Mouse (Mus musculus): ENCODE measurements around the gene Inpp5e. TPM values are rescaled to one million over a fixed set of nuclear protein-coding genes. Genes with fewer than 3 reads are reported as not detected.

The Inpp5e gene
- polyA plus RNA-seq, 1 experiment: 17.1 TPM

GRCm38 (mm10) chr2:26443876-26444275 is 34.9 kb upstream of the Inpp5e start:
- Histone ChIP-seq H3K4me3 (ENCODE audit: insufficient read depth, low read length) (peak overlapping the region; percentile 94), H3K4me1 (ENCODE audit: control insufficient read depth, insufficient read depth, low read length) (no peaks in the 10 kb centered on the region; the same call in 1 of the 2 replicates), H3K27ac (ENCODE audit: insufficient read depth, low read length) (no peak overlapping the region)
- TF ChIP-seq CTCF (IDR thresholded peaks at IDR 0.05; ENCODE audit: borderline replicate concordance, insufficient read depth, low read length) (no peak), POLR2A (IDR thresholded peaks at IDR 0.05; ENCODE audit: low read depth, low read length) (no peak)

GRCm38 (mm10) chr2:26442843-26443242 is 33.8 kb upstream of the Inpp5e start:
- no peak for TF ChIP-seq POLR2A (IDR thresholded peaks at IDR 0.05; ENCODE audit: low read depth, low read length)
- no peak for TF ChIP-seq CTCF (IDR thresholded peaks at IDR 0.05; ENCODE audit: borderline replicate concordance, insufficient read depth, low read length)
- no peaks in the 10 kb centered on the region; the same call in 1 of the 2 replicates for H3K4me1 ChIP-seq (ENCODE audit: control insufficient read depth, insufficient read depth, low read length)
- H3K27ac ChIP-seq (ENCODE audit: insufficient read depth, low read length): no peak overlapping the region
- no peak overlapping the region for H3K4me3 ChIP-seq (ENCODE audit: insufficient read depth, low read length)

- no peaks in the 10 kb centered on the region for H3K4me1 ChIP-seq (ENCODE audit: control insufficient read depth, insufficient read depth, low read length)
- no peak overlapping the region for H3K4me3 ChIP-seq (ENCODE audit: insufficient read depth, low read length)
- no peak overlapping the region for H3K27ac ChIP-seq (ENCODE audit: insufficient read depth, low read length)
- TF ChIP-seq CTCF (IDR thresholded peaks at IDR 0.05; ENCODE audit: borderline replicate concordance, insufficient read depth, low read length) (no peak), POLR2A (IDR thresholded peaks at IDR 0.05; ENCODE audit: low read depth, low read length) (no peak)
Observed at GRCm38 (mm10) chr2:26441688-26442087, 32.7 kb upstream of the Inpp5e start.

- Histone ChIP-seq H3K27ac (ENCODE audit: insufficient read depth, low read length) (no peak overlapping the region), H3K4me3 (ENCODE audit: insufficient read depth, low read length) (no peak overlapping the region), H3K4me1 (ENCODE audit: control insufficient read depth, insufficient read depth, low read length) (no peaks in the 10 kb centered on the region)
Observed at GRCm38 (mm10) chr2:26441261-26441660, 32.3 kb upstream of the Inpp5e start.

GRCm38 (mm10) chr2:26439671-26440070 is 30.7 kb upstream of the Inpp5e start:
- Histone ChIP-seq H3K4me1 (ENCODE audit: control insufficient read depth, insufficient read depth, low read length) (no peaks in the 10 kb centered on the region), H3K4me3 (ENCODE audit: insufficient read depth, low read length) (no peak overlapping the region), H3K27ac (ENCODE audit: insufficient read depth, low read length) (no peak overlapping the region)
- TF ChIP-seq CTCF (IDR thresholded peaks at IDR 0.05; ENCODE audit: borderline replicate concordance, insufficient read depth, low read length): no peak
- TF ChIP-seq POLR2A (IDR thresholded peaks at IDR 0.05; ENCODE audit: low read depth, low read length): no peak

More at GRCm38 (mm10) chr2:26441261-26441660, 32.3 kb upstream of the Inpp5e start:
- TF ChIP-seq CTCF (IDR thresholded peaks at IDR 0.05; ENCODE audit: borderline replicate concordance, insufficient read depth, low read length) (no peak), POLR2A (IDR thresholded peaks at IDR 0.05; ENCODE audit: low read depth, low read length) (no peak)

DNA sequence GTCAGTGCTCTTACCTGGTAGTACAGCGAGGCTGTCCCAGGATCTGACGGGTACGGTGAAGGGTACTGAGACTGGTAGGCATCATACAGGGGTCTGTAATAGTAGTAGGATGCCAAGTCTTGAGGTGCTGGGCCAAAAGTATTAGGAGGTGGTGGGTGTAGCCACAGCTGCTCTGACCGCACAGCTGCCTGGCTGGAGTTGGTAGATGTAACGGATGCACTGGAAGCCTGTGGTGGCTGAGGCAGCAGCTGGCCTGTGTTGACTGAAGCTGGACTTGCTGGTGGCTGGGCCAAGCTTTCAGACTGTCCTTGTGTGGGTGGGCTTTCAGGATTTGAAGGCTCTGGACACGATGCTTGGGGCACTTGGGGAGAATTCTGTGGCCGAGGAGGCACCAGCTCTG is 29.4 kb upstream of the Inpp5e start:
- Histone ChIP-seq H3K27ac (ENCODE audit: insufficient read depth, low read length) (no peak overlapping the region), H3K4me1 (ENCODE audit: control insufficient read depth, insufficient read depth, low read length) (no peaks in the 10 kb centered on the region), H3K4me3 (ENCODE audit: insufficient read depth, low read length) (no peak overlapping the region)
- TF ChIP-seq CTCF (IDR thresholded peaks at IDR 0.05; ENCODE audit: borderline replicate concordance, insufficient read depth, low read length): no peak
- TF ChIP-seq POLR2A (IDR thresholded peaks at IDR 0.05; ENCODE audit: low read depth, low read length): no peak

DNA sequence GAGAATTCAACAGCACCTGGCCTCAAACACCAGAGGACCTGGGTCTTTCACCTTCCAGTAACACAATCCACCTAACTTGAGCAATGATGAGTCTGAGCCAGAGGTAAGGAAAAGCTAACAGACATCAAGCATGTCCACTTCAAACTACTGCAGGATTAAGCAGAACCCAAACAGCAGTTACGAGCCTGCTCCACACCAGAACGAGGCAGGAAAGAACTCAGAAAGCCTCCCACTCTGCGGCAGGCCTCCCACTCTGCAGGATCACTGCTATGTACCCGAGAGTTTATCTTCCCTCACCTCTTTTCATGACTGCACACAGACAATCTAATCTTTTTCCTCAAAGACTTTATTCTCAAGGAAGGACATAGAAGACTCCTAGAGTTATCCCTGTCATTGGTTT is 28.2 kb upstream of the Inpp5e start:
- Histone ChIP-seq H3K4me3 (ENCODE audit: insufficient read depth, low read length) (no peak overlapping the region), H3K4me1 (ENCODE audit: control insufficient read depth, insufficient read depth, low read length) (no peaks in the 10 kb centered on the region), H3K27ac (ENCODE audit: insufficient read depth, low read length) (no peak overlapping the region)
- TF ChIP-seq CTCF (IDR thresholded peaks at IDR 0.05; ENCODE audit: borderline replicate concordance, insufficient read depth, low read length) (no peak), POLR2A (IDR thresholded peaks at IDR 0.05; ENCODE audit: low read depth, low read length) (no peak)

- Histone ChIP-seq H3K4me3 (ENCODE audit: insufficient read depth, low read length) (no peak overlapping the region), H3K27ac (ENCODE audit: insufficient read depth, low read length) (no peak overlapping the region), H3K4me1 (ENCODE audit: control insufficient read depth, insufficient read depth, low read length) (no peaks in the 10 kb centered on the region)
- TF ChIP-seq POLR2A (IDR thresholded peaks at IDR 0.05; ENCODE audit: low read depth, low read length): no peak
- TF ChIP-seq CTCF (IDR thresholded peaks at IDR 0.05; ENCODE audit: borderline replicate concordance, insufficient read depth, low read length): no peak
Observed at GRCm38 (mm10) chr2:26434791-26435572, 26.0 kb upstream of the Inpp5e start.

- Histone ChIP-seq H3K4me1 (ENCODE audit: control insufficient read depth, insufficient read depth, low read length) (no peaks in the 10 kb centered on the region), H3K4me3 (ENCODE audit: insufficient read depth, low read length) (no peak overlapping the region), H3K27ac (ENCODE audit: insufficient read depth, low read length) (no peak overlapping the region)
- TF ChIP-seq POLR2A (IDR thresholded peaks at IDR 0.05; ENCODE audit: low read depth, low read length) (no peak), CTCF (IDR thresholded peaks at IDR 0.05; ENCODE audit: borderline replicate concordance, insufficient read depth, low read length) (no peak)
Observed at GRCm38 (mm10) chr2:26429851-26430250, 20.8 kb upstream of the Inpp5e start.

GRCm38 (mm10) chr2:26424541-26424940 is 15.5 kb upstream of the Inpp5e start:
- no peaks in the 10 kb centered on the region for H3K4me1 ChIP-seq (ENCODE audit: control insufficient read depth, insufficient read depth, low read length)
- H3K27ac ChIP-seq (ENCODE audit: insufficient read depth, low read length): no peak overlapping the region
- no peak overlapping the region for H3K4me3 ChIP-seq (ENCODE audit: insufficient read depth, low read length)
- TF ChIP-seq POLR2A (IDR thresholded peaks at IDR 0.05; ENCODE audit: low read depth, low read length): no peak
- no peak for TF ChIP-seq CTCF (IDR thresholded peaks at IDR 0.05; ENCODE audit: borderline replicate concordance, insufficient read depth, low read length)

All from embryonic fibroblast, embryonic 13.5 days (primary cell).